Mouse (Mus musculus) cerebellum, adult 2 months (tissue): ENCODE data around the gene Fsip1.

Experiments
- CTCF ChIP-seq: fragments of 200-500 bp; IDR thresholded peaks from 2 replicates; pipeline ENCODE4 v1.5.1; 2011; ENCODE audit warnings: low read depth, mild to moderate bottlenecking, control low read depth, low read length, moderate library complexity, borderline replicate concordance; ENCODE audit not compliant: insufficient read depth
- POLR2A ChIP-seq: fragments of 200-500 bp; IDR thresholded peaks from 2 replicates; pipeline ENCODE4 v1.6.1; 2011; ENCODE audit warnings: low read length, control low read depth, borderline replicate concordance; ENCODE audit not compliant: insufficient read depth

DNA sequence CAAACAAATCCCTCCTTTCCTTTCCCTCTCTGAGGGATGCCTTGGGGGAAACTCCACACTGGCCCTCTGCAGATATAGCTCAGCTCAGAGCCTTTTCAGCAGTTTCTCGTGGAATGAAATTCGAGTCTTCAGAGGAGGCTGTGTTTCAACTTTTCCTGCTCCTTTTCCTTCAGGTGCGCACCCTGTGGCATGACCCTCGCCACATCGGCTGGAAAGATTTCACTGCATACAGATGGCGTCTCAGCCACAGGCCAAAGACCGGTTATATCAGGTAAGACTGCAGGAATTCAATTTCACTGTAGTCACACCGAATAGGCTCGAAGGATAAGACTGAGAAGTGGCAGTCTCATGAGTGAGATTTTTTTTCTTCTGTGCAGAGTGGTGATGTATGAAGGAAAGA is 133.0 kb downstream of the Fsip1 start:
- TF ChIP-seq POLR2A = no peak
- TF ChIP-seq CTCF = no peak
